Mouse (Mus musculus) liver, embryonic 16.5 days (tissue): ENCODE measurements around the gene Tas2r137. TPM values are rescaled to one million over a fixed set of nuclear protein-coding genes. Genes with fewer than 3 reads are reported as not detected.

Experiments
- ATAC-seq: fragments of 200-750 bp; cut with Nextera tagmentation; 2 replicates; pipeline ENCODE4 v1.8.0; 2017; ENCODE audit warnings: low read depth, mild to moderate bottlenecking, moderate number of reproducible peaks, moderate library complexity
- H3K27ac ChIP-seq: fragments of 300-500 bp; sonication (generic); 2 replicates; pipeline ENCODE4 v1.5.1; 2014; ENCODE audit warnings: mild to moderate bottlenecking, low read length
- H3K27me3 ChIP-seq: fragments of 300-500 bp; sonication (generic); 2 replicates; pipeline ENCODE4 v1.6.1; 2014; ENCODE audit warnings: low read depth, low read length, mixed read lengths; ENCODE audit not compliant: control insufficient read depth, insufficient read depth
- H3K36me3 ChIP-seq: fragments of 300-500 bp; sonication (generic); 2 replicates; pipeline ENCODE4 v1.6.1; 2014; ENCODE audit warnings: mild to moderate bottlenecking; ENCODE audit not compliant: control insufficient read depth, insufficient read depth
- H3K4me1 ChIP-seq: fragments of 300-500 bp; sonication (generic); 2 replicates; pipeline ENCODE4 v1.6.1; 2014; ENCODE audit warnings: low read depth, low read length, mixed read lengths; ENCODE audit not compliant: control insufficient read depth
- H3K4me2 ChIP-seq: fragments of 300-500 bp; sonication (generic); 2 replicates; pipeline ENCODE4 v1.6.1; 2014; ENCODE audit warnings: low read depth, low read length, mixed read lengths
- H3K4me3 ChIP-seq: fragments of 300-500 bp; sonication (generic); 2 replicates; pipeline ENCODE4 v1.5.1; 2014; ENCODE audit warnings: low read depth, mild to moderate bottlenecking, low read length
- H3K9ac ChIP-seq: fragments of 300-500 bp; sonication (generic); 2 replicates; pipeline ENCODE4 v1.6.1; 2014; ENCODE audit warnings: low read depth, low read length
- H3K9me3 ChIP-seq: fragments of 300-500 bp; sonication (generic); replicated peaks from 2 replicates; pipeline ENCODE4 v1.6.1; 2016; ENCODE audit warnings: low read length; ENCODE audit not compliant: control insufficient read depth
- WGBS: fragments of 180-500 bp; shearing (Covaris S2); extraction: QIAGEN DNeasy Blood & Tissue Kit; methylation state at CpG from one replicate; pipeline ENCODE4 v1.1.7; 2014; ENCODE audit not compliant: insufficient replicate concordance; 5-methylcytosine and 5-hydroxymethylcytosine counted together
- polyA plus RNA-seq: library from polyadenylated mRNA; unstranded; fragments of >200 nt; fragmentation: Nextera tagmentation; extraction: Ambion mirVana; gene quantifications from 2 replicates; pipeline ENCODE4 v1.2.1, GENCODE M21; 2015

Gene Tas2r137
- polyA plus RNA-seq, 1 experiment from 2014 or later, result not detected

GRCm38 (mm10) chr6:40476132-40476531 is 14.9 kb upstream of the Tas2r137 start:
- Histone ChIP-seq H3K27me3 (no peaks in the 10 kb centered on the region), H3K4me2 (no peak overlapping the region), H3K4me1 (peaks cover 3% of the 10 kb centered on the region), H3K4me3 (no peak overlapping the region), H3K27ac (no peak overlapping the region), H3K9ac (no peak overlapping the region), H3K9me3 (no peaks in the 10 kb centered on the region), H3K36me3 (peaks cover 24% of the 10 kb centered on the region)
- WGBS, result 73% methylated on average over 4 of the region's 4 CpGs
- ATAC-seq, result no peak

GRCm38 (mm10) chr6:40479705-40480104 is 11.3 kb upstream of the Tas2r137 start:
- no peak overlapping the region for H3K4me2 ChIP-seq
- 70% methylated on average over 1 of the region's 1 CpGs for WGBS
- no peak overlapping the region for H3K27ac ChIP-seq
- no peak overlapping the region for H3K4me3 ChIP-seq
- no peak overlapping the region for H3K9ac ChIP-seq
- H3K4me1 ChIP-seq, result no peaks in the 10 kb centered on the region
- H3K36me3 ChIP-seq, result peaks cover 36% of the 10 kb centered on the region
- no peaks in the 10 kb centered on the region for H3K9me3 ChIP-seq
- ATAC-seq, result no peak
- H3K27me3 ChIP-seq, result no peaks in the 10 kb centered on the region

GRCm38 (mm10) chr6:40482318-40482717 is 8.7 kb upstream of the Tas2r137 start:
- H3K36me3 ChIP-seq, result peaks cover 24% of the 10 kb centered on the region
- ATAC-seq, result no peak

DNA sequence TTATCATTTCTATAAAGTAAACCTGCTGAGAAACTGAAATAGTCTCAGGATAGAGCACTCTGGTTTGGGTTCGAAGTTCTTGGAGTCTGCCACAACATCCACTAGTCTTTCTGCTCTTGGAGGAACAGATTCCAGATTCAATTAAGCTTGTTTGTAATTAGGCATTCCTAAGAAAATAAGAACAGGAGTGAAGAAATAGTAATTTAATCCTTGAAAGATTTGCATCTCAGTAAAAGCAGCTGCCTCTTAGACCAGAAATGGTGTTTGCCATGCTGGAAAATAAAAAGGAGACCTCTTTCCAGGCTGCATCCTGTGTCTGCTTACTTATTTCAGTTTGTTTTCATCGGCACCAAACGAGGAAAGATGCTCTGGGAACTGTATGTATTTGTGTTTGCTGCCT is 2.2 kb downstream of the Tas2r137 start, which contains the start of gene Tas2r108:
Tas2r108 (plus strand) TSS at position 301 of the 400 bp plus-strand sequence.
- Histone ChIP-seq H3K9me3 (no peaks in the 10 kb centered on the region), H3K27ac (no peak within 1 kb of the TSS), H3K4me1 (no peaks in the 10 kb centered on the region), H3K4me2 (no peak within 1 kb of the TSS), H3K9ac (no peak within 1 kb of the TSS), H3K36me3 (no peaks in the 10 kb centered on the region), H3K27me3 (no peaks in the 10 kb centered on the region), H3K4me3 (no peak within 1 kb of the TSS)
- WGBS, result 59% methylated on average over 3 of the region's 3 CpGs
- ATAC-seq, result no peak

More at GRCm38 (mm10) chr6:40482318-40482717, 8.7 kb upstream of the Tas2r137 start:
- H3K4me1 ChIP-seq, result no peaks in the 10 kb centered on the region
- H3K9me3 ChIP-seq, result no peaks in the 10 kb centered on the region
- H3K4me2 ChIP-seq, result no peak overlapping the region
- H3K27ac ChIP-seq, result no peak overlapping the region
- H3K9ac ChIP-seq, result no peak overlapping the region
- 84% methylated on average over 5 of the region's 5 CpGs for WGBS
- no peaks in the 10 kb centered on the region for H3K27me3 ChIP-seq
- no peak overlapping the region for H3K4me3 ChIP-seq

- H3K9me3 ChIP-seq, result no peaks in the 10 kb centered on the region
- H3K4me3 ChIP-seq, result no peak within 1 kb of the TSS
- no peaks in the 10 kb centered on the region for H3K27me3 ChIP-seq
- no peak for ATAC-seq
- no peak within 1 kb of the TSS for H3K4me2 ChIP-seq
- no peaks in the 10 kb centered on the region for H3K4me1 ChIP-seq
- H3K27ac ChIP-seq, result no peak within 1 kb of the TSS
- H3K9ac ChIP-seq, result no peak within 1 kb of the TSS
- H3K36me3 ChIP-seq, result no peaks in the 10 kb centered on the region
- WGBS, result 68% methylated on average over 1 of the region's 1 CpGs
Measured at GRCm38 (mm10) chr6:40519408-40519807, 28.4 kb downstream of the Tas2r137 start, which contains the start of gene Prss37. Prss37 (minus strand) TSS chr6:40519508.

Other genes starting within 250 kb of the Tas2r137 start
- 11.0 and 11.4 TPM in 2 replicates for gene Agk, start 166.1 kb upstream of the Tas2r137 start, polyA plus RNA-seq
- gene E330009J07Rik, start 55.1 kb upstream of the Tas2r137 start, polyA plus RNA-seq, result 1.3 and 2.1 TPM in 2 replicates
- not detected in 2 replicates for gene Wee2, start 52.1 kb upstream of the Tas2r137 start, polyA plus RNA-seq
- gene Ssbp1, start 19.9 kb upstream of the Tas2r137 start, polyA plus RNA-seq, result 46.8 and 52.3 TPM in 2 replicates
- not detected in 2 replicates for gene Tas2r108, start 2.3 kb downstream of the Tas2r137 start, polyA plus RNA-seq
- gene Prss37, start 28.3 kb downstream of the Tas2r137 start, polyA plus RNA-seq, result not detected in 2 replicates
- 0.02 TPM in 1 of 2 replicates, not detected in the other for gene Olfr461, start 63.8 kb downstream of the Tas2r137 start, polyA plus RNA-seq
- not detected in 2 replicates for gene Olfr460, start 78.3 kb downstream of the Tas2r137 start, polyA plus RNA-seq
- 9.7 and 10.1 TPM in 2 replicates for gene Clec5a, start 94.6 kb downstream of the Tas2r137 start, polyA plus RNA-seq
- gene Tas2r138, start 122.1 kb downstream of the Tas2r137 start, polyA plus RNA-seq, result not detected in 2 replicates
- 3.6 and 3.8 TPM in 2 replicates for gene Mgam, start 137.6 kb downstream of the Tas2r137 start, polyA plus RNA-seq